ENCODE assay signal across 9 mouse cellular contexts in genomic region chr5:118879808-118880478, GRCm38 (mm10).
A peak's percentile ranks its signal among the peaks of the same experiment; 100 is the strongest.
DNase-seq lines count a peak whose midpoint lies in the region; ATAC-seq lines count a peak whose summit lies in the region.
"Had no signal": no experiment of that assay in that cellular context is flagged by ENCODE, and none has a peak within 500 bp of the region (broad histone marks: within the 10 kb centered on the region; RNA-seq: fewer than 3 reads in every experiment).

No protein-coding gene starts in this region.

- H3K27me3 ChIP-seq in forebrain, embryonic 11.5 days (ENCODE audit: control insufficient read depth, insufficient read depth, low read length), result peaks cover 33% of the 10 kb centered on the region

- peak; percentile 86 for DNase-seq in Muller cell, postnatal 12 days (ENCODE audit: inconsistent ontology term)
- DNase-seq in c-Kit-negative CD71-positive TER-119-positive erythroid progenitor cells, embryonic 14.5 days (ENCODE audit: low read depth, low spot score), result peak; percentile 6
- peak; percentile 77 for DNase-seq in forebrain, embryonic 11.5 days (ENCODE audit: low spot score)
- peak; percentile 86 for DNase-seq in heart, postnatal 4 days
- DNase-seq in layer of hippocampus, adult 8-10 months (ENCODE audit: low spot score in 2 of 2), result peak; percentile 24 to 81
- DNase-seq in lung, postnatal 25 days (ENCODE audit: low spot score), result peak; percentile 74
- DNase-seq in right cerebral cortex, postnatal 25 days, result peak; percentile 38

- no peaks in the 10 kb centered on the region for H3K36me3 ChIP-seq in forebrain, embryonic 11.5 days (ENCODE audit: control insufficient read depth, insufficient read depth, low read length)

- no peak overlapping the region for H3K4me3 ChIP-seq in forebrain, embryonic 11.5 days (ENCODE audit: low read depth, low read length)
- H3K4me3 ChIP-seq: megakaryocyte, embryonic 14.5 days had no signal

- H3K9ac ChIP-seq in forebrain, embryonic 11.5 days (ENCODE audit: low read length), result no peak overlapping the region

- 0 out of 2 replicates have a peak, but pooled peaks cover 2% of the 10 kb centered on the region for H3K4me1 ChIP-seq in forebrain, embryonic 11.5 days (replicated peaks; ENCODE audit: control insufficient read depth, insufficient read depth, low read length)

- WGBS in forebrain, embryonic 11.5 days, result 24% methylated on average over 13 of the region's 13 CpGs

- H3K4me2 ChIP-seq in forebrain, embryonic 11.5 days (ENCODE audit: low read depth, low read length, severe bottlenecking), result no peak overlapping the region

- no peak for ATAC-seq in forebrain, embryonic 11.5 days (replicated peaks; ENCODE audit: low FRiP score)
- no peak for ATAC-seq in monocyte, adult 5-6 weeks (replicated peaks; ENCODE audit: insufficient number of reproducible peaks, low FRiP score, low TSS enrichment, poor library complexity, severe bottlenecking)

- H3K27ac ChIP-seq in forebrain, embryonic 11.5 days (ENCODE audit: low read depth, low read length), result no peak overlapping the region

- H3K9me3 ChIP-seq in forebrain, embryonic 11.5 days (ENCODE audit: control insufficient read depth, low read length), result no peaks in the 10 kb centered on the region
- H3K9me3 ChIP-seq: megakaryocyte, embryonic 14.5 days had no signal

Comparison
In these comparisons a context has a peak if more than half of its experiments do, and no peak if none do; other contexts are left out.
1. DNase-seq: peak in every context shown above with its lines; median percentile 86 in Muller cell, postnatal 12 days; 86 in heart, postnatal 4 days; 77 in forebrain, embryonic 11.5 days; 74 in lung, postnatal 25 days; 52 in layer of hippocampus, adult 8-10 months; 38 in right cerebral cortex, postnatal 25 days; 6 in c-Kit-negative CD71-positive TER-119-positive erythroid progenitor cells, embryonic 14.5 days.